20 mouse cellular contexts compared by ENCODE assay signal in the genomic region with DNA sequence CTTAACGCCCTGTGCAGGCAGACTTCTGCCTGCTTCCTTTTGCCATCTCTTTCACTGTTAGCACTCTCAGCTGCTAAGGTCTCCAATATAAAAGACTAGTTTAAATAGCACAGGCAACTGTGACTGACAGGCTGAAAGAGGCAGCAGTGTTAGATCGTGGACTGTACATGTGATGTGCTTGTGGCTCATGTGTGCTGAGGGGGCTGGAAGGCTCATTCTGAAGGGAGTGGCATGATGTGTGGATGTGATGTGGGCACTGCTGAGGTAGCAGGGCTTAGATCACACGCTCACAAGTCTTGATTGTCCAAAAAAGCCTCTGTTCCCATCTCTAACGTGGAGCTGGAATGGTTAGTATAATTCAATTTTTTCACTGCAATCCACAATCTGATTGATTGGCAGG. TPM values are rescaled to one million over a fixed set of nuclear protein-coding genes. Genes with fewer than 3 reads are reported as not detected.
"Had no signal": no experiment of that assay in that cellular context is flagged by ENCODE, and none has a peak within 500 bp of the region (broad histone marks: within the 10 kb centered on the region; RNA-seq: fewer than 3 reads in every experiment).

No protein-coding gene starts in this region.

- DNase-seq: kidney, adult 2 months; kidney, postnatal 14 days; layer of hippocampus, adult 9-11 months; layer of hippocampus, postnatal 36 days; left cerebral cortex, postnatal 4 days; lung, adult 2 months; lung, postnatal 36 days; retina, postnatal 1 day; right cerebral cortex, postnatal 4 days; spleen, adult 18-20 months; thymus, adult 18-20 months; thymus, postnatal 14 days had no signal

- H3K9me3 ChIP-seq: kidney, embryonic 15.5 days; liver, embryonic 15.5 days; neural tube, embryonic 13.5 days had no signal

- H3K4me1 ChIP-seq: liver, embryonic 15.5 days had no signal

- ATAC-seq: lung, postnatal 0 days had no signal

- H3K4me2 ChIP-seq: kidney, embryonic 15.5 days; liver, embryonic 11.5 days; liver, embryonic 15.5 days; midbrain, embryonic 11.5 days; neural tube, embryonic 13.5 days had no signal

- H3K27ac ChIP-seq: kidney, embryonic 15.5 days; liver, embryonic 15.5 days; neural tube, embryonic 13.5 days had no signal

- H3K9ac ChIP-seq: kidney, embryonic 15.5 days; liver, embryonic 15.5 days; neural tube, embryonic 13.5 days had no signal

- H3K4me3 ChIP-seq: kidney, embryonic 15.5 days; liver, embryonic 15.5 days; neural tube, embryonic 13.5 days had no signal

- H3K27me3 ChIP-seq: kidney, embryonic 15.5 days; liver, embryonic 15.5 days; neural tube, embryonic 13.5 days had no signal

RNA-seq across cellular contexts. Expression of a gene that starts 40.9 kb away (rescaled TPM):
- total RNA-seq: left cerebral cortex, postnatal 4 days; megakaryocyte progenitor cell, adult 5-6 weeks; monocyte, adult 5-6 weeks had no signal
- polyA plus RNA-seq: midbrain, embryonic 11.5 days had no signal

RNA-seq across cellular contexts. Expression of a gene that starts 46.9 kb away (rescaled TPM):
- total RNA-seq: layer of hippocampus, postnatal 36 days; left cerebral cortex, postnatal 4 days; megakaryocyte progenitor cell, adult 5-6 weeks; monocyte, adult 5-6 weeks had no signal
- polyA plus RNA-seq: liver, embryonic 11.5 days; lung, postnatal 0 days; midbrain, embryonic 11.5 days; neural tube, embryonic 13.5 days had no signal
